Mouse (Mus musculus): Measurements from ENCODE around the gene Fbxo48.

Gene Fbxo48

DNA sequence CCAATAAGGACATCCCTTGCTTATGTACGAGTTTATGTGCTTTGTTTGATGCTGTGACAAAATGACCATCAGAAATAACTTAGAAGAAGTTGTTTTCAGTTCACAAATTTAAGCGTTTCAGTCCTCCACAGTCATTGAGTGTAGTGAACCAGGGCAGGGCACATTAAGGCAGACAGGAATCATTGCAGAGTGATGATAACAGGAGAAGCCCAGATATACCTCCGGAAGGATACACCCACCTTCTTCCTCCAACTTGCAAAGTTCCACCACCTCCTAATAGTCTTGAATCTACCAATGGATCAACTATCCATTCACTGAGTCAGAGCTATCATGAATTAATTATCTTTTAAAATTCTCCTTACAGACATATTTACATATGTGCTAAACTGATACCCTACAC is 20.9 kb downstream of the Fbxo48 start:
- DNase-seq (ENCODE audit: low spot score): no peak

DNA sequence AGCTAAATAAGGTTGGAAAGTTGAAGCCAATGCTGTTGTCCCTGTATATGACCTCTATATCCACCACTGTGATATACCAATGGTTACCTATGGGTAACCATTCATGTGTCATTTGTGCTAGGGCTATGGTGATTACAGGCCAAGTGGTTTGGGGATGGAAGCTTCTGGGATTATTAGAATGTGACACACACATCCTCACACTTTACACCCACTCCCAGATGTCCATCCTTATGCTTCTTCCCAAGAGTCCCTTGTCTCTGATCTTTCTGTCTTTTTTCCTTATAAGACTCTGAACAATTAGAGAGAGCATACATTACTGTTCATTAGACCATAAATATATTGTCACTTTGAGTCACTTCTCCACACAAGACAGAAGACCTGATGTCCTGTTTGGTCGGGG is 21.9 kb downstream of the Fbxo48 start:
- DNase-seq (ENCODE audit: low spot score): no peak

DNA sequence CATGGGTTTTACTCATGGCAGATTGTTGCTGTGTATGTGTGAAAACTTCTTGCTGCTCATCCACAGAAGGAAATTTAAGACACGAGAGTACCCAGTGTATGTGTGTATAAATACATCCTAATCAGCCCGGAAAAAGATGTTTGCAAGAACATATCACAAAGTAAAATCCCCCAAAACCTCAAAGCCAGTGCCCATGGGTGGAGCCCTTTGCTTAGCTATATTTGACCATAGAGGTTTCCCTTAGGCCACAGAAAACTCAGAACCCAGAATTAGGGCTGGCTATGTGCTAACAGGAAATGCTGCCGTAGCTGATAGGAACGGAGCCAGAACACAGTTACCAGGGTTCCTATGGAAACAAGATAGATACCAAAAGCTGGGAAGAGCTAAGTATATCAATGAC is 25.8 kb downstream of the Fbxo48 start:
- no peak for DNase-seq (ENCODE audit: low spot score)

DNA sequence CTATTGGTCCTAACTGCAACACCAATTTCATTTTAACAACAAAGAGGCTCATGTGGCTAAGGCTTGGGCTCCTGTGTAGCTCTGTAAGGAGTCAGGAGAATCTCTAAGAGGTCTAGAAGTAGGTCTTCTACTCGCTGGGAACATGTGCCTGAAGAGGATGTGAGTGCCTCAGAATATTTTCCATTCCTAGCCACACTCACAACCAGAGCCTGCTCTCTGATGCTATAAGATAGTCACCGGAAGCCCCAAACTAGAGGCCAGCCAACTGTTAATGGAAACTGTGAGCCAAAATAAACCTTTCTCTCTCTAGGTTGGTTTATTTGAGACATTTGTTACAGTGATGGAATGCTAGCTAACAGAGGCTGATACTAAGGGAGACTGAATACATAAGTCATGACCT is 26.4 kb downstream of the Fbxo48 start:
- DNase-seq (ENCODE audit: low spot score): no peak

DNA sequence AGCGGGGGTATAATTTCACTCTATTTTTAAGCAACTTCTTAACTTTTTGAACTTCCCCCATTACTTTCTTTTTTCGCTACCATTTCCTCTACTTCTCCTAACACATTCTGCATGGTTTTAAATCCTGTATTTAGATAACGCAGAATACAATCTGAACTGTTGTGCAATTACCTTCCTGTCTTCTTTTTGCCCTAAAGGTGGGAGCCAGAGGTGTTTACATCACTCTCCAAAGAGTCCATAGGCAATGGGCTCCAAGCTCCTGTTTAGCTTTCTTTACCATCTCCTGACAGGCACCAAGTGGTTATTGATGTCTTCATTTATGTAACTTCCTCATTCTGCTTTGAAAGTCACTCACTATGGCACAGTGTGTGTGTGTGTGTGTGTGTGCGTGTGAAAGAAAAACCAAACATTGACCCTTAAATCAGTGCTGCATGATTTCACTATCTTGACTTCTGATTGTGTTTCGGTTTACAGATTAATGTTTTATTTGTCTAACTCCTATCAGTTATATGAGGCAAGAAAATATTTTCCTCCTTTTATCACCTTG is 27.1 kb downstream of the Fbxo48 start:
- DNase-seq (ENCODE audit: low spot score): no peak

DNA sequence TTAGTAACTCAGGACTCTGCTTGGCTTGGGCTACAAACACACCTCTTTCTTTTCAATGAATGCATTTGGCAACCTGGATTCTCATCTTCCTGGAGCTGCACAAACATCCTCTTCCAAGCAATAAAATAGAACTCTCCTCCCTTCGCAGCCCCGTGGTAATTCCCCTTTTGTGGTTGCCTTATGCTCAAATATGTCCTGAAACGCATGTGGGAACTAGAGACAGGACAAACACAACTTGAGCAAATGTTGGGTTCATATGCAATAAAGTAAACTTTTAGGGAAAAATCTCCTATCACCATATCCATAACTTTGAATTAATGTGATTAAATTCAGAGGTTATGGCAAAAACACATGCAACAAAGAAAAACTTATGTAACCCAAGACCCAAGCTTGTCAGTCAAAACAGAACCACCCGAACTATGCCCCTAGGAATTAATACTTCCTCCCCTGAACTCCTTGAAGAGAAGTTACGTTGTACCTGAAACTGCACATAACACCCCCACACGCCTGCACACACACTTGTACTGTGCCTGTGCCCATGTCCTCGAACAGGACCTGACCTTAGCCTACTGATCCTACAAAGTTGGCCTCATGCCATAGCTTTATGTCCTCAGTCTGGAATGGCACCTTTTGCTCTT is 35.5 kb downstream of the Fbxo48 start:
- no peak for DNase-seq (ENCODE audit: low spot score)

DNA sequence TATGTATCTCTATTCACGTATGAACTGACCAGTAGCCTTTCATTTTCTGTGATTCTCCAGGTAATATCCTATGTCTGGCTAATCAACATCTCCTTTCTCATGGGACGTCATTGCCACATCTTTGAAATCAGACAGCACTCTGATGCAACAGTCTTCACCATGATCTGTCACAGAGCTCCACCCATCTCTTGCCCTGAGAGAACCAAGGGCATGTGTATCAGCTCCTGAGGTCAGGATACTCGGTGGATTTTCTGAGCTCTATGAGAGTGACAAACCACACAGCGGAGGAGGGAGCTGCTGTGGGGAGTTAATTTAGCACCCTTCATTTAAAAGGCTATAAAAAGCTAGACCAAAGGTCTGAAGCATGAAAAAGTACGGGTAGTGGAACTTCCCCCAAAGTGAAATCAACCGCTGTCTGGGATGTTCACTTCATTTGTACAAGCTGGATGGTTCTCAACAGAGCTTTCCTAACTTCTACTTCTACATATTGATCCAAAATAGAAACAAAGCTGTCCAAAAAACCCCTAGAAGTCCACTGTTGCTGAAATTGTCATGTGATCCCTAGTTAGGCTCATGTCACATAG is 36.7 kb downstream of the Fbxo48 start:
- no peak for DNase-seq (ENCODE audit: low spot score)

DNA sequence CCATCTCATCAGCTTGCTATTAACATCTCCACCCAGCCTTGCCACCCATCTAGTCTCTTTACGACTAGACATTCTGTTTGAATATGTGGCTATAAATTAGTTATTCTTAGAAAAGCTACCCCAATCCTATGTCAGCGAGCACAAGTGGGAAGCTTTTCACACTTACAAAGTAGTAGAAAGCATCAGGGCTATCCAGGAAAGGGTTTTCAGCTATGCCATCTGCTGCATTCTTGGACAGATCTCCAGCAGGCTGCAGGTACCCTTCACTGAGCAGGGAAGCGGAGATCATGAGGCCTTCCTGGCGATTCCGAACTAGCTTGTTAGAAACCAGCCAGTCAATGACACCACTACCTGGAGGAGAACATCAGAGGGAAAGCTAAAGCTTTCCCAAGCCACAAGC is 38.7 kb downstream of the Fbxo48 start:
- no peak for DNase-seq (ENCODE audit: low spot score)

DNA sequence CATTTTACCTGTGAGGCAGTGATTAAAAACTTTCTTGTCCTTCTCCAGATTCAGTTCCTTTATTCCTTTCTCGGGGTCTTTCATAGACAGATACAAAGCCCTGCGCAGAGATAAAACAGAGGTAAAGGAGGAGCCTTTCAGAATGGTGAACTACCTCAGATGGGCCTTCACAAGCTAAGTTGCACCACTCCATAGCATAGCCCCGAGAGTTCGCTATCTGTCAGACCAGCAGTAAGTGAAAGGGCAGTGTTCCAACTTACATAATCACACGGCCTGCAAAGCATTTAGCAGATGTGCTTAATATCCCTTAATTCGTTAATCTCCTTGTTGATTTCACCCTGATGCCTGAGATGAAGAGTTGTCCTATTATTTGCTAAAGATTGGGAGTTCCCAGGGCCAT is 41.7 kb downstream of the Fbxo48 start:
- no peak for DNase-seq (ENCODE audit: low spot score)

DNA sequence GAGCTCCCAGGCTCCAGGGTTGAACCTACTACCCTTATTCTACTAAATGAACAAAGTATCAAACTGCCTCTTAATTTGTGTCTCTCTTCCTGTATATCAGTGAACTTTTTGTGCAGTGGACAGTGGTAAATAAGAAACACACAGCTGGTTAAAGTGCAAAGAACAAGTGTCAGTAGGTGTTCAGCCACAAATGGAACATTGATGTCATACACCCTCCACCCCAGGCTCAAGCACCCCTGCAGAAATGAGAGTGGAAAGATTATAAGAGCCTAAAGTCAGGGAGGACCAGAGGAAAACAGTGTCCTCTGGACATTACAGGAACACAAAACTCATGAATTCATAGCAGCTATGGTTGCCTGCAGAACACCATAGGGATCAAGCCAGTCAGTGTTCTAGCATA is 45.6 kb downstream of the Fbxo48 start:
- DNase-seq (ENCODE audit: low spot score): no peak

DNA sequence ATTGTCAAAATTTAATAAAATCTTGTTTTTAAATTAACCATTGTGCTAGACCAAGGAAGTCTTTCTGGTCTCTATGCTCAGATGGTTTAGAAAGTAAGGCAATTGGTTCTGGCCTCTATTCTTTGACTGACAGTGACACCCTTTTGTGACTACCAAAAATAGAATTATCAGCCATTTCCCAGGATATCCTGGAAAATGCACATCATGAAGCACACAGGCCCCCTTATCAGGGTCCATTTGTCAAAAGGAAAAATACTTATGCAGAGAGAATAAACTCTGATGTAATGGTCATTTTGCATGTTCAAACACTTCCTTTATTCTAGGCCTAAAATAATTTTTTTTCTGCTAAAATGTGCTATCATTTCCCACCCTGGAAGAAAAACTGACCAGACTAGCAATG is 46.3 kb downstream of the Fbxo48 start:
- no peak for DNase-seq (ENCODE audit: low spot score)

DNA sequence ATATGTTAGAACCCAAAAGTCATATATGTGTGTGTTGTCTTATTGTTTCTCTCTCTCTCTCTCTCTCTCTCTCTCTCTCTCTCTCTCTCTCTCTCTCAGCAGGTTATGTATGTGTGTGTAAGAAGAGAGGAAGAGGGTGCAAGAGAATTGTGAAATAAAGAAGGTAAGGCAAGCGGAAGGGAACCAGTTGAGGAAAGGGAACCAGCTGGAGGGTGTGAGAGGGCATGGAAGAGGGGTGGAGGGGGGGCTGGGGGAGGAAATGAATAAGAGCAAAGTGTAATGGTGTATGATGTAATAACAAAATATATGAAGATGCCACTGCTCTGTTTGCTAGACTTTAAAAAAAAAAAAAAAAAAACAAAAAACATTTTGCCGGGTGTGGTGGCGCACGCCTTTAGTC is 48.2 kb downstream of the Fbxo48 start:
- no peak for DNase-seq (ENCODE audit: low spot score)

DNA sequence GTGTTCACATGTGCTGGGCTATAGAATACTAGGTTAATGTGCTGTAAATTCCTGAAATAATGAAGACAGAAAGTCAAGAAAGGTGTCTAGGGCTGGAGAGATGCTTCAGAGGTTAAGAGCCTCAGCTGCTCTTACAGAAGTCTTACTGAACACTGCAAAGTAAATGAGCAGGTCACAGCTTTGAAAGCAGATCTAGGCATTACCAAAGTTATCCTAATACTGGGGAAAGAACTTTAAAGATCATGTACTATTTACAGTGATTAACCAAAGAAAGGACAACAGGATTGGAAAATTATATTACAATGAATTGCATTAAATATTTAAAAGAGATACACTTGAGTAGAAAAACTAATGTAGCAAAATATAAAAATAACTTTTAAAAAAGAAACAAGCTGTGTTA is 48.8 kb downstream of the Fbxo48 start:
- no peak for DNase-seq (ENCODE audit: low spot score)

DNA sequence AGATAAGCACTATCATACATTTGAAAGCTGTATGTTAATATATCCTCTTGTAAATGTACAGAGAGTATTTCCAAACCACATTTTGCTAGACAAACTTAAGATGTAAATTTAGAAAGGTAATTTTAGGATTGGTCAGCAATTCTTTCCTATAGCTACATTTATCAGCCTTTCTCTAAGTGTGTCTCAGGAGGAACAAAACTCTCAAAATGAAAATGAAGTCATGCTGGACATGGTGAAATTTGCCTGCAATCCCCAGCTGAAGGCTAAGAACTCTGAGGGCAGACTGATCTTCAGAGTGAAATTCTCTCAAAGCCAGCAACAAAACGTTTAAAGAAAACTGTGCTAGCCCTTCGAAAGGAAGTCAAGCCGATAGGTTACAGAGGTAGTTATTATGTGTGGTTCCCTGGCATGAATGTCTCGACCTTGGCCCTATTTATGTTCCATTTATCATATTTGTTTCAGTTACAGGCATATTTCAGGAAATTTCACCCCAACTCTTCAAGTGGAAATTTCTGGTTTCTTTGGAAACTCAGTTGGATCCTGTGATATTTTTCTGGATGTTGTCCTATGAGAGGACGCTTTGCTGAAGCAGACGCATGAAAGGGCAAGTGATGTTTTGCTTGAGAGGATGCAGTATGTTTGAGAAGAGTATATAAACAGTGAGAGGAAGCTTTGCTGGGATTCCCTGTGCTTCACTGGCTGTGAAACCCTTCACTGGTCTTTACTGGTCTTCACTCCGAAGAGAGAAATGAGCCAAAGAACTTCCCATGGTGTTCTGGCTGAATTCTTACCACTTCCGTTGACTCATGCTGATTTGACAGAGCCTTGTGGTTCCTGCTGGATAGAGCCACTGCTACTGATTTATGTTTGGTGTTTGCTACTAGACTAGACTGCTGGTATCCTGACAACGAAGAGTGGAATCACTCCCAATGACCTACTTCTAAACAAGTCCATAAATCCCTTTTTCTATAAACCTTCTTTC is 49.5 kb downstream of the Fbxo48 start:
- DNase-seq (ENCODE audit: low spot score): no peak

DNA sequence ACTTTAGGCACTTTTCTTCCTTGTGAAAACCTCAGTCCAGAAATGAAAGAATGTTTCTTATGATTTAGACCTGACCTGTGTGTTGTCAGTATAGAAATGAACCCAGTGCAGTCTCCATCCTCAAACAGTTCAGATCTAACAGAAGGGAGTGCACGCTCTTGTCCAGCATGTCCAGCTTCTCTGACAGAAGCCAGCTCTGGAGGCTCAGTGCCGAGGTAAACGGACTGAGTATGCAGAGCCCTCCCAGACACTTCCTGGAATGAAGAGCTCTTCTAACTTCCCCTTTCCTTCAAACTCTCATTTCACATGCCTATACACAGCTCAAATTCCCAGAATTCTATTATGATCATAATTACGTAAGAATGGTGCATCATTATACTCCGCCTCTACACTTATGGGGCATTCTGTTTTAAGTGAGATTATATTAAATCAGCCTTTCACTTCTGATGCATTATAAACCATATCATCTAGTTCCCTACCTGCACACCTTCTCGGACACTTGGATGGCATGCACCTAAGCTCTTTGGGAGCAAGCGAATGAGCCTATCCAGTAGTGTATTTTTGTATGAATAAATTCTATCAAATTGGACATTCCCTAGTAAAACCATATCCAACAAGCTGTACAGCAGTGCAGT is 51.7 kb downstream of the Fbxo48 start:
- DNase-seq (ENCODE audit: low spot score): no peak

DNA sequence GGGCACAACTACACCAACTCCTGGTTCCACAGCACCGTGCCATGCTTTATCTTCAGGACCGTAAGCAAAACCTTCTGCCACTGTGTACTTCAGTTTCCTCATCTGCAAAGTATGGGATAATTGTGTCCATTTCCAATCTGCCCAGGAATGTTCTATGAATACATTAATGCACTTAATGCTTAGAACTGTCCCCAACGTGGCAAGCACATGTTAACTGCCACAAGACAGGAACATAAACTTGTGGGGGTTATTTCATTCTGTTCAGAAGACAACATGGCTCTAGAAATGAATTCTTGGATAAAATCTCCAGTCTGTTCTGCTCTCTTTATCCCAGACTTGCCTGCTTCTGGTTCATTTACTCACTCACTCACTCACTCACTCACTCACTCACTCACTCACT is 52.6 kb downstream of the Fbxo48 start:
- DNase-seq (ENCODE audit: low spot score): no peak

Data from ovary, adult 18-20 months (tissue).